Mouse (Mus musculus) forebrain, embryonic 13.5 days (tissue): ENCODE measurements around the gene Sbk3. TPM values are rescaled to one million over a fixed set of nuclear protein-coding genes. Genes with fewer than 3 reads are reported as not detected.
"Not testable (repeated sequence)": the region's sequence is repeated elsewhere in the genome, so short reads cannot be mapped to it uniquely, and the experiment has no call there.

Experiments
- ATAC-seq: fragments of 200-750 bp; cut with Nextera tagmentation; 2 replicates; pipeline ENCODE4 v1.8.0; 2017
- H3K27ac ChIP-seq: fragments of 300-500 bp; sonication (generic); 2 replicates; pipeline ENCODE4 v1.5.1; 2015; ENCODE audit warnings: inconsistent platforms, mild to moderate bottlenecking, moderate library complexity
- H3K27me3 ChIP-seq: fragments of 300-500 bp; sonication (generic); 2 replicates; pipeline ENCODE4 v1.6.1; 2015; ENCODE audit warnings: mild to moderate bottlenecking, inconsistent platforms
- H3K36me3 ChIP-seq: fragments of 300-500 bp; sonication (generic); 2 replicates; pipeline ENCODE4 v1.6.1; 2015; ENCODE audit warnings: mild to moderate bottlenecking, inconsistent platforms; ENCODE audit not compliant: poor library complexity, severe bottlenecking
- H3K4me1 ChIP-seq: fragments of 300-500 bp; sonication (generic); 2 replicates; pipeline ENCODE4 v1.6.1; 2015; ENCODE audit warnings: inconsistent platforms
- H3K4me2 ChIP-seq: fragments of 300-500 bp; sonication (generic); 2 replicates; pipeline ENCODE4 v1.6.1; 2015; ENCODE audit warnings: inconsistent platforms, mild to moderate bottlenecking, moderate library complexity
- H3K4me3 ChIP-seq: fragments of 300-500 bp; sonication (generic); 2 replicates; pipeline ENCODE4 v1.5.1; 2015; ENCODE audit warnings: mild to moderate bottlenecking, inconsistent platforms
- H3K9ac ChIP-seq: fragments of 300-500 bp; sonication (generic); 2 replicates; pipeline ENCODE4 v1.6.1; 2015; ENCODE audit warnings: mild to moderate bottlenecking, inconsistent platforms
- H3K9me3 ChIP-seq: fragments of 300-500 bp; sonication (generic); replicated peaks from 2 replicates; pipeline ENCODE4 v1.6.1; 2016; ENCODE audit warnings: inconsistent platforms
- whole genome bisulfite sequencing: fragments of 180-500 bp; shearing (Covaris S2); methylation state at CpG from one replicate; pipeline ENCODE4 v1.1.7; 2015; 5-methylcytosine and 5-hydroxymethylcytosine counted together
- polyA plus RNA-seq: library from polyadenylated mRNA; unstranded; fragments of >200 nt; fragmentation: Nextera tagmentation; extraction: Ambion mirVana; gene quantifications from 2 replicates; pipeline ENCODE4 v1.2.1, GENCODE M21; 2015

Gene Sbk3
- 0.09 and 0.19 TPM in 2 replicates for polyA plus RNA-seq

GRCm38 (mm10) chr7:4971068-4971467 lies at the start of gene Sbk3:
Gene Sbk3, minus strand, starts transcription at chr7:4971168.
- 27% methylated on average over 6 of the region's 6 CpGs for WGBS
- Histone ChIP-seq H3K9ac (no peak within 1 kb of the TSS), H3K4me3 (no peak within 1 kb of the TSS), H3K9me3 (no peaks in the 10 kb centered on the region), H3K4me1 (no peaks in the 10 kb centered on the region), H3K4me2 (no peak within 1 kb of the TSS), H3K27ac (no peak within 1 kb of the TSS), H3K27me3 (no peaks in the 10 kb centered on the region), H3K36me3 (no peaks in the 10 kb centered on the region)
- ATAC-seq, result no peak

- under 1% methylated on average over 10 of the region's 15 CpGs for WGBS
- H3K36me3 ChIP-seq, result peaks cover 38% of the 10 kb centered on the region
- H3K9me3 ChIP-seq, result no peaks in the 10 kb centered on the region
- H3K9ac ChIP-seq, result peak overlapping the region; percentile 97
- H3K4me1 ChIP-seq, result peaks cover 21% of the 10 kb centered on the region
- H3K27ac ChIP-seq, result peak overlapping the region; percentile 93
- no peaks in the 10 kb centered on the region for H3K27me3 ChIP-seq
- peak overlapping the region; percentile 88 for H3K4me3 ChIP-seq
- ATAC-seq, result peak; percentile 2; the same call in 1 of the 2 replicates
- H3K4me2 ChIP-seq, result peak overlapping the region; percentile 87
These were observed 49.7 kb upstream of the Sbk3 start for GRCm38 (mm10) chr7:5020685-5021084.

- under 1% methylated on average over 44 of the region's 49 CpGs for WGBS
- Histone ChIP-seq H3K9me3 (no peaks in the 10 kb centered on the region), H3K36me3 (peaks cover 38% of the 10 kb centered on the region), H3K4me1 (peaks cover 21% of the 10 kb centered on the region), H3K27ac (peak within 1 kb of the TSS; percentile 93), H3K27me3 (no peaks in the 10 kb centered on the region), H3K9ac (peak within 1 kb of the TSS; percentile 97), H3K4me3 (peak within 1 kb of the TSS; percentile 88), H3K4me2 (peak within 1 kb of the TSS; percentile 87)
- ATAC-seq, result peak; percentile 92
These were observed 49.2 kb upstream of the Sbk3 start, which contains the start of the genes Zfp865 and Ccdc106 for GRCm38 (mm10) chr7:5020000-5020681. Gene Zfp865, plus strand, starts transcription at chr7:5020376. Gene Ccdc106, plus strand, starts transcription at chr7:5020553.

- peak overlapping the region; percentile 87 for H3K4me2 ChIP-seq
- H3K9me3 ChIP-seq, ATAC-seq, H3K27me3 ChIP-seq: not testable (repeated sequence)
- H3K27ac ChIP-seq, result peak overlapping the region; percentile 93
- H3K36me3 ChIP-seq, result peaks cover 38% of the 10 kb centered on the region
- peaks cover 21% of the 10 kb centered on the region for H3K4me1 ChIP-seq
- H3K4me3 ChIP-seq, result peak overlapping the region; percentile 88
- 0 out of 2 replicates have a peak overlapping the region, but pooled peaks have one; percentile 26 for H3K9ac ChIP-seq
- 18% methylated on average over 8 of the region's 8 CpGs for WGBS
These were observed 48.6 kb upstream of the Sbk3 start for GRCm38 (mm10) chr7:5019576-5019975.

- 98% methylated on average over 21 of the region's 21 CpGs for WGBS
- Histone ChIP-seq H3K4me1 (peaks cover 24% of the 10 kb centered on the region), H3K27ac (no peak overlapping the region), H3K36me3 (peaks cover 21% of the 10 kb centered on the region), H3K4me3 (no peak overlapping the region), H3K9me3 (no peaks in the 10 kb centered on the region), H3K9ac (no peak overlapping the region), H3K4me2 (no peak overlapping the region), H3K27me3 (no peaks in the 10 kb centered on the region)
- no peak for ATAC-seq
These were observed 47.0 kb upstream of the Sbk3 start for GRCm38 (mm10) chr7:5017931-5018330.

- no peak overlapping the region for H3K4me3 ChIP-seq
- ATAC-seq, result no peak
- no peak overlapping the region for H3K9ac ChIP-seq
- 87% methylated on average over 16 of the region's 16 CpGs for WGBS
- peaks cover 24% of the 10 kb centered on the region for H3K4me1 ChIP-seq
- H3K27ac ChIP-seq, result no peak overlapping the region
- H3K27me3 ChIP-seq, result no peaks in the 10 kb centered on the region
- peaks cover 22% of the 10 kb centered on the region for H3K36me3 ChIP-seq
- no peaks in the 10 kb centered on the region for H3K9me3 ChIP-seq
- no peak overlapping the region for H3K4me2 ChIP-seq
These were observed 46.4 kb upstream of the Sbk3 start for GRCm38 (mm10) chr7:5017352-5017751.

GRCm38 (mm10) chr7:5016920-5017319 lies 46.0 kb upstream of the Sbk3 start:
- WGBS, result 97% methylated on average over 2 of the region's 2 CpGs
- Histone ChIP-seq H3K36me3 (peaks cover 22% of the 10 kb centered on the region), H3K9ac (no peak overlapping the region), H3K27ac (no peak overlapping the region), H3K27me3 (no peaks in the 10 kb centered on the region), H3K4me2 (no peak overlapping the region), H3K4me3 (no peak overlapping the region), H3K4me1 (peaks cover 24% of the 10 kb centered on the region), H3K9me3 (no peaks in the 10 kb centered on the region)
- ATAC-seq, result no peak

GRCm38 (mm10) chr7:5016057-5016456 lies 45.1 kb upstream of the Sbk3 start:
- H3K4me1 ChIP-seq, result peaks cover 17% of the 10 kb centered on the region
- peak overlapping the region; percentile 68 for H3K4me3 ChIP-seq
- no peaks in the 10 kb centered on the region for H3K27me3 ChIP-seq
- no peak for ATAC-seq
- peaks cover 28% of the 10 kb centered on the region for H3K36me3 ChIP-seq
- WGBS, result 70% methylated on average over 3 of the region's 3 CpGs
- H3K9me3 ChIP-seq, result no peaks in the 10 kb centered on the region
- H3K4me2 ChIP-seq, result peak overlapping the region; percentile 67
- H3K27ac ChIP-seq, result peak overlapping the region; percentile 99
- peak overlapping the region; percentile 79 for H3K9ac ChIP-seq

GRCm38 (mm10) chr7:5015118-5016001 lies 44.4 kb upstream of the Sbk3 start, which contains the start of gene Gm44973:
Gene Gm44973, plus strand, starts transcription at chr7:5015496.
- Histone ChIP-seq H3K36me3 (peaks cover 35% of the 10 kb centered on the region), H3K9me3 (no peaks in the 10 kb centered on the region), H3K4me2 (peak within 1 kb of the TSS; percentile 67), H3K27ac (peak within 1 kb of the TSS; percentile 99), H3K4me3 (peak within 1 kb of the TSS; percentile 68), H3K9ac (peak within 1 kb of the TSS; percentile 79), H3K4me1 (peaks cover 14% of the 10 kb centered on the region), H3K27me3 (no peaks in the 10 kb centered on the region)
- peak; percentile 79 for ATAC-seq
- under 1% methylated on average over 54 of the region's 76 CpGs for WGBS

- Histone ChIP-seq H3K9ac (peak within 1 kb of the TSS; percentile 79), H3K4me1 (peaks cover 12% of the 10 kb centered on the region), H3K4me3 (peak within 1 kb of the TSS; percentile 68), H3K9me3 (no peaks in the 10 kb centered on the region), H3K27ac (peak within 1 kb of the TSS; percentile 99), H3K27me3 (no peaks in the 10 kb centered on the region), H3K36me3 (peaks cover 43% of the 10 kb centered on the region), H3K4me2 (peak within 1 kb of the TSS; percentile 67)
- ATAC-seq, result peak; percentile 83
- 1% methylated on average over 42 of the region's 42 CpGs for WGBS
These were observed 43.5 kb upstream of the Sbk3 start, which contains the start of the genes Zfp524 and Fiz1 for GRCm38 (mm10) chr7:5014251-5015117. Gene Zfp524, plus strand, starts transcription at chr7:5014415. Gene Fiz1, minus strand, starts transcription at chr7:5014697.
